Mouse (Mus musculus): Measurements from ENCODE around the gene Nkain2. TPM values are rescaled to one million over a fixed set of nuclear protein-coding genes. Genes with fewer than 3 reads are reported as not detected.
"Not testable (repeated sequence)": the region's sequence is repeated elsewhere in the genome, so short reads cannot be mapped to it uniquely, and the experiment has no call there.

Nkain2 gene
- total and polyA plus RNA-seq, 3 experiments: not detected

DNA sequence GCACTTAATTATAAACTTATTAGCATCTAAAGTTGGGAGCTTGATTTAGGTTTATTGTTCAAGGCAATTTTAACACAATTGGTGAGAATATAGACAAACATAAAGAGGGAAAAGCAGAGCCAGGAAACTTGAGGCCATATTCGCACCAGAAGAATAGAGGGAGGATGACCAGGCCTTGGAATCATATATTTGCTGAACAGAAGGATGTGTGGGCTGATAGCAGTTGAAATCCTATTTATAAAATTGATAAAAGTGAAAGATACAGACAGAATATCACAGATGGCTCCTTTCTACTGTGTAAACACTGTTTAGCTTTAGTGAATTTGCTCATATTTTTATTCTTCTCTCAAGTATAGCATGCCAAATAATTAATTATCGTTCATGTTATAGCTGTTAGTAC, 958.3 kb downstream of the Nkain2 start:
- no peak for DNase-seq (ENCODE audit: extremely low read depth)
- Histone ChIP-seq H3K9me3 (replicated peaks; ENCODE audit: low read length) (peaks cover 16% of the 10 kb centered on the region), H3K4me2 (ENCODE audit: insufficient read depth, low read depth, poor library complexity, severe bottlenecking) (no peak overlapping the region), H3K79me2 (replicated peaks; ENCODE audit: control insufficient read depth, extremely low read depth, insufficient read depth, poor library complexity, severe bottlenecking) (no peaks in the 10 kb centered on the region), H3K27ac (ENCODE audit: insufficient read depth, low read depth) (no peak overlapping the region), H3K36me3 (replicated peaks in 1 of 2; ENCODE audit: control insufficient read depth in 1 of 2, insufficient read depth in 1 of 2, low read length in 1 of 2) (no peaks in the 10 kb centered on the region), H3K4me1 (ENCODE audit: control insufficient read depth in 1 of 2, insufficient read depth in 2 of 2) (no peaks in the 10 kb centered on the region), H3K27me3 (replicated peaks) (no peaks in the 10 kb centered on the region), H3K9ac (ENCODE audit: insufficient read depth, low read depth) (no peak overlapping the region), H3K4me3 (replicated peaks in 1 of 3; ENCODE audit: low read depth in 2 of 3, low read length in 2 of 3, poor library complexity in 1 of 3) (no peak overlapping the region)
- dilution Hi-C loops (cut with MboI; ENCODE audit: extremely low pct_ligation_motif_present, extremely low pct_unique_long_range_greater_than_20kb, low sequenced_read_pairs) (no loop called here), in situ Hi-C loops (cut with MboI; ENCODE audit: low pct_ligation_motif_present, low pct_unique_long_range_greater_than_20kb, low sequenced_read_pairs) (no loop called here)
- TF ChIP-seq BHLHE40 (IDR thresholded peaks at IDR 0.05; ENCODE audit: low read depth, low read length): no peak
- TF ChIP-seq MAFK (IDR thresholded peaks at IDR 0.05; ENCODE audit: insufficient replicate concordance, low read length): no peak
- no peak for TF ChIP-seq EP300 (IDR thresholded peaks at IDR 0.05; ENCODE audit: low read length)
- TF ChIP-seq ZC3H11A (IDR thresholded peaks at IDR 0.05; ENCODE audit: low read depth, low read length): no peak
- no peak for TF ChIP-seq KAT2A (IDR thresholded peaks at IDR 0.05; ENCODE audit: insufficient replicate concordance, low read length)
- TF ChIP-seq PAX5 (IDR thresholded peaks at IDR 0.05; ENCODE audit: low read length): no peak
- TF ChIP-seq MAX (IDR thresholded peaks at IDR 0.05; ENCODE audit: low read length): no peak
- no peak for TF ChIP-seq MEF2A (IDR thresholded peaks at IDR 0.05; ENCODE audit: borderline replicate concordance, low read depth, low read length)
- TF ChIP-seq UBTF (IDR thresholded peaks at IDR 0.05; ENCODE audit: low read depth, low read length): no peak
- no peak for TF ChIP-seq JUND (conservative IDR thresholded peaks at IDR 0.05; ENCODE audit: low read depth, low read length)
- TF ChIP-seq SMC3 (IDR thresholded peaks at IDR 0.05; ENCODE audit: low read depth, low read length): no peak
- TF ChIP-seq ZKSCAN1 (IDR thresholded peaks at IDR 0.05; ENCODE audit: borderline replicate concordance, low read depth, low read length): no peak
- no peak for TF ChIP-seq GABPA (IDR thresholded peaks at IDR 0.05; ENCODE audit: insufficient replicate concordance, low read depth, low read length)
- TF ChIP-seq TBP (conservative IDR thresholded peaks at IDR 0.05; ENCODE audit: low read depth, low read length): no peak
- no peak for TF ChIP-seq POLR2AphosphoS2 (IDR thresholded peaks at IDR 0.05; ENCODE audit: low read depth, low read length)
- no peak for TF ChIP-seq SIN3A (IDR thresholded peaks at IDR 0.05; ENCODE audit: low read length)

DNA sequence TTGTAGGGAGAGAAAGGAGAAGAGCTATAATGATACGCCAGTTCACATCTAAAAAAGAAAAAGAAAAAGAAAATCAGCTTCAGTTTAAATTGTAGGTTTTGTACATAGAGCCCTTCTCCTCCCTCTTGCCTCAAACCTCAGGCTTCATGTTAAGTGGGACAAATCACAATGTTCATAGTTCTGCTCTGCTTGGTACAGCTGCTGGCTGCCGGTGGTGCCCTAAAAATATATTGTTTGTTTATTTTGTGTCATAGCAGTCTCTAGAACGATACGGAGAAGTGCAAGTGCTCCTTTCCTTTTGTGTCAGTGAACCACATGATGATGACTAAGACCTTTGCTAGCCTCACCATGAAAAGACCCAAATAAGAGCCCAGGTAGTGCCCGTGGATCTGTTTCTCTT, 962.6 kb downstream of the Nkain2 start:
- H3K36me3 ChIP-seq (replicated peaks in 1 of 2; ENCODE audit: control insufficient read depth in 1 of 2, insufficient read depth in 1 of 2, low read length in 1 of 2): no peaks in the 10 kb centered on the region
- no peak for DNase-seq (ENCODE audit: extremely low read depth)
- H3K27ac ChIP-seq (ENCODE audit: insufficient read depth, low read depth): no peak overlapping the region
- no peaks in the 10 kb centered on the region for H3K4me1 ChIP-seq (ENCODE audit: control insufficient read depth in 1 of 2, insufficient read depth in 2 of 2)
- dilution Hi-C loops (cut with MboI; ENCODE audit: extremely low pct_ligation_motif_present, extremely low pct_unique_long_range_greater_than_20kb, low sequenced_read_pairs) (no loop called here), in situ Hi-C loops (cut with MboI; ENCODE audit: low pct_ligation_motif_present, low pct_unique_long_range_greater_than_20kb, low sequenced_read_pairs) (no loop called here)
- H3K9me3 ChIP-seq (replicated peaks; ENCODE audit: low read length): peaks cover 20% of the 10 kb centered on the region
- H3K4me3 ChIP-seq (replicated peaks in 1 of 3; ENCODE audit: low read depth in 2 of 3, low read length in 2 of 3, poor library complexity in 1 of 3): no peak overlapping the region
- H3K27me3 ChIP-seq (replicated peaks): no peaks in the 10 kb centered on the region
- H3K9ac ChIP-seq (ENCODE audit: insufficient read depth, low read depth): no peak overlapping the region
- H3K79me2 ChIP-seq (replicated peaks; ENCODE audit: control insufficient read depth, extremely low read depth, insufficient read depth, poor library complexity, severe bottlenecking): no peaks in the 10 kb centered on the region
- no peak overlapping the region for H3K4me2 ChIP-seq (ENCODE audit: insufficient read depth, low read depth, poor library complexity, severe bottlenecking)
- TF ChIP-seq ZC3H11A (IDR thresholded peaks at IDR 0.05; ENCODE audit: low read depth, low read length) (no peak), IRF4 (IDR thresholded peaks at IDR 0.05; ENCODE audit: low read depth, low read length) (no peak), USF1 (IDR thresholded peaks at IDR 0.05; ENCODE audit: low read depth, low read length) (no peak), TBP (conservative IDR thresholded peaks at IDR 0.05; ENCODE audit: low read depth, low read length) (no peak), TCF12 (IDR thresholded peaks at IDR 0.05; ENCODE audit: low read depth, low read length) (no peak), JUN (IDR thresholded peaks at IDR 0.05; ENCODE audit: insufficient read depth, low read depth, low read length) (no peak), MYC (IDR thresholded peaks at IDR 0.05; ENCODE audit: low read depth, low read length) (no peak), MXI1 (IDR thresholded peaks at IDR 0.05; ENCODE audit: low read depth, low read length) (no peak)

GRCm38 (mm10) chr10:31920901-31921300, 969.4 kb downstream of the Nkain2 start:
- H3K4me3 ChIP-seq (replicated peaks in 1 of 3; ENCODE audit: low read depth in 2 of 3, low read length in 2 of 3, poor library complexity in 1 of 3); H3K9ac ChIP-seq (ENCODE audit: insufficient read depth, low read depth); in situ Hi-C loops (cut with MboI; ENCODE audit: low pct_ligation_motif_present, low pct_unique_long_range_greater_than_20kb, low sequenced_read_pairs); H3K79me2 ChIP-seq (replicated peaks; ENCODE audit: control insufficient read depth, extremely low read depth, insufficient read depth, poor library complexity, severe bottlenecking); H3K27me3 ChIP-seq (replicated peaks); H3K4me2 ChIP-seq (ENCODE audit: insufficient read depth, low read depth, poor library complexity, severe bottlenecking); dilution Hi-C loops (cut with MboI; ENCODE audit: extremely low pct_ligation_motif_present, extremely low pct_unique_long_range_greater_than_20kb, low sequenced_read_pairs); H3K27ac ChIP-seq (ENCODE audit: insufficient read depth, low read depth); H3K9me3 ChIP-seq (replicated peaks; ENCODE audit: low read length); H3K4me1 ChIP-seq (ENCODE audit: control insufficient read depth in 1 of 2, insufficient read depth in 2 of 2); H3K36me3 ChIP-seq (replicated peaks in 1 of 2; ENCODE audit: control insufficient read depth in 1 of 2, insufficient read depth in 1 of 2, low read length in 1 of 2); DNase-seq (ENCODE audit: extremely low read depth): not testable (repeated sequence)

Measured in CH12.LX (cell line).